ENCODE assay signal across 8 mouse cellular contexts in genomic region chr10:57000892-57001722, GRCm38 (mm10).
DNase-seq lines count a peak whose midpoint lies in the region; ATAC-seq lines count a peak whose summit lies in the region.

No protein-coding gene starts in this region.

- H3K4me2 ChIP-seq in intestine, embryonic 16.5 days (ENCODE audit: low read depth, low read length): no peak overlapping the region
- peak overlapping the region; percentile 32 for H3K4me2 ChIP-seq in midbrain, embryonic 12.5 days (replicated peaks)

- intact Hi-C loops in left cerebral cortex, postnatal 10 days (cut with DNase I): loop anchor here (1.0 to 10.0 kb wide), 2 partner anchors 314 to 628 kb away; no protein-coding TSS in a partner anchor

- WGBS in intestine, embryonic 16.5 days: 26% methylated on average over 16 of the region's 16 CpGs
- WGBS in midbrain, embryonic 12.5 days: 27% methylated on average over 16 of the region's 16 CpGs

- H3K9me3 ChIP-seq in intestine, embryonic 16.5 days (ENCODE audit: control insufficient read depth, low read length): no peaks in the 10 kb centered on the region
- no peaks in the 10 kb centered on the region for H3K9me3 ChIP-seq in midbrain, embryonic 12.5 days

- DNase-seq in thymus, postnatal 0 days (ENCODE audit: low spot score): peak; percentile 39
- DNase-seq in thymus, adult 18-20 months: no peak
- peak; percentile 5 for DNase-seq in gastrocnemius, postnatal 25 days
- DNase-seq in left cerebral cortex, postnatal 10 days (ENCODE audit: extremely low spot score in 1 of 2, low spot score in 2 of 2): peak; percentile 39 to 68
- DNase-seq in right cerebral cortex, postnatal 4 days: peak; percentile 24

- H3K4me3 ChIP-seq in intestine, embryonic 16.5 days (ENCODE audit: low read length): no peak overlapping the region
- no peak overlapping the region for H3K4me3 ChIP-seq in midbrain, embryonic 12.5 days

- no peak overlapping the region for H3K9ac ChIP-seq in intestine, embryonic 16.5 days (ENCODE audit: low read depth, low read length)
- no peak overlapping the region for H3K9ac ChIP-seq in midbrain, embryonic 12.5 days (replicated peaks)

- no peak overlapping the region for H3K27ac ChIP-seq in intestine, embryonic 16.5 days (ENCODE audit: low read length)
- no peak overlapping the region for H3K27ac ChIP-seq in midbrain, embryonic 12.5 days (replicated peaks)

- H3K36me3 ChIP-seq in intestine, embryonic 16.5 days (ENCODE audit: control insufficient read depth, insufficient read depth, low read length): no peaks in the 10 kb centered on the region
- H3K36me3 ChIP-seq in midbrain, embryonic 12.5 days: no peaks in the 10 kb centered on the region

- ATAC-seq in common myeloid progenitor, adult 5-6 weeks (replicated peaks; ENCODE audit: low read depth, poor library complexity, severe bottlenecking): peak; percentile 100
- peak; percentile 42 for ATAC-seq in intestine, embryonic 16.5 days
- peak; percentile 86 for ATAC-seq in midbrain, embryonic 12.5 days (ENCODE audit: low FRiP score, low read depth)

- H3K27me3 ChIP-seq in intestine, embryonic 16.5 days (replicated peaks; ENCODE audit: control insufficient read depth, insufficient read depth, low read length): no peaks in the 10 kb centered on the region
- H3K27me3 ChIP-seq in midbrain, embryonic 12.5 days: no peaks in the 10 kb centered on the region

- H3K4me1 ChIP-seq in intestine, embryonic 16.5 days (ENCODE audit: control insufficient read depth, insufficient read depth, low read length): no peaks in the 10 kb centered on the region
- no peaks in the 10 kb centered on the region; the same call in 1 of the 2 replicates for H3K4me1 ChIP-seq in midbrain, embryonic 12.5 days

Comparison
In these comparisons a context has a peak if more than half of its experiments do, and no peak if none do; other contexts are left out.
1. DNase-seq: peak in thymus, postnatal 0 days (single experiment), gastrocnemius, postnatal 25 days (single experiment), left cerebral cortex, postnatal 10 days (2 of 2) and right cerebral cortex, postnatal 4 days (single experiment); none in thymus, adult 18-20 months (0 of 2).
2. ATAC-seq: peak in every context shown above with its lines; median percentile 100 in common myeloid progenitor, adult 5-6 weeks; 86 in midbrain, embryonic 12.5 days; 42 in intestine, embryonic 16.5 days.